Mouse (Mus musculus) kidney, adult 2 months (tissue): ENCODE data around the gene Dcakd. TPM values are rescaled to one million over a fixed set of nuclear protein-coding genes. Genes with fewer than 3 reads are reported as not detected.

Experiments
- DNase-seq: peaks from one replicate; pipeline ENCODE4 v3.0.0; 2021
- H3K27ac ChIP-seq: fragments of 200-500 bp; 2 replicates; pipeline ENCODE4 v1.5.1; 2012; ENCODE audit warnings: low read depth, low read length, control low read depth, inconsistent platforms; ENCODE audit not compliant: insufficient read depth
- H3K27me3 ChIP-seq: fragments of 200-500 bp; replicated peaks from 2 replicates; pipeline ENCODE4 v1.6.1; 2012; ENCODE audit warnings: mild to moderate bottlenecking, moderate library complexity, low read length, inconsistent platforms; ENCODE audit not compliant: control insufficient read depth, insufficient read depth
- H3K36me3 ChIP-seq: fragments of 200-500 bp; 2 replicates; pipeline ENCODE4 v1.6.1; 2012; ENCODE audit warnings: mild to moderate bottlenecking, moderate library complexity, low read length, inconsistent platforms; ENCODE audit not compliant: control insufficient read depth, insufficient read depth
- H3K4me1 ChIP-seq: fragments of 200-500 bp; 2 replicates; pipeline ENCODE4 v1.6.1; 2011; ENCODE audit warnings: low read length; ENCODE audit not compliant: control insufficient read depth, insufficient read depth
- H3K4me3 ChIP-seq: fragments of 200-500 bp; 2 replicates; pipeline ENCODE4 v1.5.1; 2011; ENCODE audit warnings: mild to moderate bottlenecking, low read depth, low read length, control low read depth; ENCODE audit not compliant: insufficient read depth
- CTCF ChIP-seq: fragments of 200-500 bp; conservative IDR thresholded peaks from 2 replicates; pipeline ENCODE4 v1.5.1; 2011; ENCODE audit warnings: low read depth, mild to moderate bottlenecking, control low read depth, low read length, moderate library complexity, mixed read lengths; ENCODE audit not compliant: insufficient read depth, insufficient read length
- POLR2A ChIP-seq: fragments of 200-500 bp; IDR thresholded peaks from one replicate; pipeline ENCODE4 v1.6.1; 2011; ENCODE audit warnings: low read depth, low read length, control low read depth
- WGBS: fragments of 180-500 bp; shearing (Covaris S2); methylation state at CpG from one replicate; pipeline ENCODE4 v1.1.7; 2018; 5-methylcytosine and 5-hydroxymethylcytosine counted together
- polyA plus RNA-seq: library from polyadenylated mRNA; depleted of rRNA; stranded (reverse); fragments of >200 nt; gene quantifications from 2 replicates; pipeline ENCODE4 v1.2.3, GENCODE M21; 2012; rRNA removed

Gene Dcakd
- 49.5 and 51.3 TPM in 2 replicates for polyA plus RNA-seq

GRCm38 (mm10) chr11:103028176-103028891 lies at the start of gene Dcakd, which contains the start of gene Nmt1:
Dcakd (minus strand) TSS chr11:103028333.
Nmt1 (plus strand) TSS chr11:103028190.
- WGBS: under 1% methylated on average over 36 of the region's 36 CpGs
- TF ChIP-seq CTCF (no peak), POLR2A (peak; percentile 78)
- peaks cover 8% of the 10 kb centered on the region; the same call in 1 of the 2 replicates for H3K4me1 ChIP-seq
- H3K27ac ChIP-seq: peak within 1 kb of the TSS; percentile 96
- no peaks in the 10 kb centered on the region for H3K36me3 ChIP-seq
- H3K27me3 ChIP-seq: no peaks in the 10 kb centered on the region
- H3K4me3 ChIP-seq: peak within 1 kb of the TSS; percentile 94
- peak; percentile 99 for DNase-seq

GRCm38 (mm10) chr11:103076581-103076980 lies 48.4 kb upstream of the Dcakd start:
- Histone ChIP-seq H3K4me3 (no peak overlapping the region), H3K27ac (no peak overlapping the region), H3K27me3 (no peaks in the 10 kb centered on the region), H3K36me3 (no peaks in the 10 kb centered on the region), H3K4me1 (no peaks in the 10 kb centered on the region)
- WGBS: 63% methylated on average over 8 of the region's 8 CpGs
- no peak for TF ChIP-seq CTCF
- no peak for TF ChIP-seq POLR2A
- no peak for DNase-seq

DNA sequence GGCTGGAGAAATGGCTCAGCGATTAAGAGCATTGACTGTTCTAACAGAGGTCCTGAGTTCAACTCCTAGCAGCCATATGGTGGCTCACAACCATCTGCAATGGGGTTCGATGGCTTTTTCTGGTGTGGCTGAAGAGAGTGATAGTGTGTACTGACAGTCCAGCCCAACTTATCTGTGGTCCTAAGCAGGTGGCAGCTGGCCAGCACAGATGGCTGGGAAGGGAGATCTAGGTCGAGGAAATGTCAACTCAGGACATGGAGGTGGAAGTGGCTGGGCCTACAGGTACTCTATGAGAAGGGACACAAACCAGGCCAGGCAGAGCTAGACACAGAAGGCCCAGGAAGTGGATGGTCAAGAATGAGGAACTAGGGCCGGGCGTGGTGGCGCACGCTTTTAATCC lies 47.9 kb upstream of the Dcakd start:
- Histone ChIP-seq H3K4me1 (no peaks in the 10 kb centered on the region), H3K4me3 (no peak overlapping the region), H3K36me3 (no peaks in the 10 kb centered on the region), H3K27ac (no peak overlapping the region), H3K27me3 (no peaks in the 10 kb centered on the region)
- no peak for DNase-seq
- WGBS: 91% methylated on average over 7 of the region's 7 CpGs
- TF ChIP-seq POLR2A (no peak), CTCF (no peak)

DNA sequence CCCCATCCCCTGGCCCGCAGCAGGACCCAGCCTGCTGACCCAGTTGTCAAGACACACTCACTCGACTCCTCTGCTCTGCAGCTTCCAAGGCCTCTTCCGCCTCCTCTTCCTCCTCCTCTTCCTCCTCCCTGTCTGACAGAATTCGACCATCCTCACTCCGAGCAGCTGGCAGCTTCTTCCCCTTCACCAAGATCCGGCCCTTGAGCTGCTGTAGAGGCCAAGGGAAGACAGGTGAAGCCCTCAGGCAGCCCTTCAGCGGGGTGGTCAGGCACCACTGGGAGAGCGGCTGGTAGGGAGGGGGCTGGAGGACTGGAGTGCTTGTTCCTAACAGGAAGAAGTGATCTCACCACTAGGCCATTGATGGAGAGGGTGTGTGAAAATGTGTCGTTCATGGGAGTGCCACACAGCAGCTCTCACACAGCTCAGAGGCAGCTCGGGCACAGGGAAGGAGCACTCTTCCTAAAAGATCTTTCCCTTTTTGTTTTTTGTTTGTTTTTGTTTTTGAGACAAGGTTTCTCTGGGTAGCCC lies 46.7 kb upstream of the Dcakd start:
- Histone ChIP-seq H3K36me3 (no peaks in the 10 kb centered on the region), H3K27ac (no peak overlapping the region), H3K4me3 (no peak overlapping the region), H3K4me1 (no peaks in the 10 kb centered on the region), H3K27me3 (no peaks in the 10 kb centered on the region)
- no peak for DNase-seq
- 50% methylated on average over 10 of the region's 10 CpGs for WGBS
- no peak for TF ChIP-seq POLR2A

GRCm38 (mm10) chr11:103074121-103074650 lies 46.1 kb upstream of the Dcakd start:
- Histone ChIP-seq H3K4me3 (no peak overlapping the region), H3K36me3 (no peaks in the 10 kb centered on the region; the same call in 1 of the 2 replicates), H3K27me3 (no peaks in the 10 kb centered on the region), H3K27ac (no peak overlapping the region), H3K4me1 (no peaks in the 10 kb centered on the region)
- TF ChIP-seq POLR2A: no peak
- no peak for TF ChIP-seq CTCF
- WGBS: 81% methylated on average over 10 of the region's 10 CpGs
- DNase-seq: no peak

DNA sequence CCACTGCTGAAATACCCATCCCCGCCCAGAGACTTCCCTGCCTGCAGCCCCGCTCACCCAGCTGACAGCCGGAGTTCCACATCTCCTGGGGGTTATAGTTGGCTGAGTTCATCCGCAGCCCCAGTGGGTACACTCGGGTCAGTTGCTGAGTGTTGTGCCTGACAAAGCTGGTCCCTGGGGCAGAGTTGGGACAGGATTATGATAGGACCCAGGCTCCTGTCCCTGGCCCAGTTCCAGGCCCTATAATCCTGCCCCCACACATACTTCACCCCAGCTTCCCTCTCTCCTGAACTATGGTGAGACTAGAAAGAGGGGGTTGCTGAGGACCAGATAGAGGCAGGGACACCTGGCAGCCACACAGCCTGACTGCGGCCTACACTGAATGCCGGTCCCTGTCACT lies 45.5 kb upstream of the Dcakd start:
- Histone ChIP-seq H3K27ac (no peak overlapping the region), H3K4me1 (no peaks in the 10 kb centered on the region), H3K4me3 (no peak overlapping the region), H3K27me3 (no peaks in the 10 kb centered on the region), H3K36me3 (no peaks in the 10 kb centered on the region; the same call in 1 of the 2 replicates)
- no peak for DNase-seq
- TF ChIP-seq CTCF: no peak
- no peak for TF ChIP-seq POLR2A
- WGBS: 86% methylated on average over 7 of the region's 7 CpGs

GRCm38 (mm10) chr11:103070322-103070880 lies 42.3 kb upstream of the Dcakd start:
- no peak for DNase-seq
- no peaks in the 10 kb centered on the region for H3K27me3 ChIP-seq
- no peak overlapping the region for H3K27ac ChIP-seq
- TF ChIP-seq CTCF (no peak), POLR2A (no peak)
- H3K4me3 ChIP-seq: no peak overlapping the region
- 93% methylated on average over 10 of the region's 10 CpGs for WGBS
- no peaks in the 10 kb centered on the region; the same call in 1 of the 2 replicates for H3K36me3 ChIP-seq
- no peaks in the 10 kb centered on the region for H3K4me1 ChIP-seq
